Mouse (Mus musculus) hematopoietic stem cell, adult 5-6 weeks (primary cell): ENCODE data around the gene Matn1. TPM values are rescaled to one million over a fixed set of nuclear protein-coding genes. Genes with fewer than 3 reads are reported as not detected.

Source experiments
- ATAC-seq, 2 experiments: fragments of 125-278 bp in 1 of 2; replicated peaks in 1 of 2; 2 replicates each; pipeline ENCODE4 v1.8.0; 2016 to 2017; ENCODE audit warnings: inconsistent platforms in 2 of 2, mild to moderate bottlenecking in 2 of 2, moderate number of reproducible peaks in 2 of 2, low read depth in 1 of 2, moderate TSS enrichment in 1 of 2; ENCODE audit not compliant: low FRiP score in 2 of 2, poor library complexity in 2 of 2, severe bottlenecking in 2 of 2, insufficient read depth in 1 of 2, low TSS enrichment in 1 of 2
- total RNA-seq: library from RNA; stranded (forward); fragments of 172-1452, 232-1000 nt; gene quantifications from 2 replicates; pipeline ENCODE4 v1.2.3, GENCODE M21; 2017

Gene Matn1
- total RNA-seq, 1 experiment from 2014 or later: not detected

DNA sequence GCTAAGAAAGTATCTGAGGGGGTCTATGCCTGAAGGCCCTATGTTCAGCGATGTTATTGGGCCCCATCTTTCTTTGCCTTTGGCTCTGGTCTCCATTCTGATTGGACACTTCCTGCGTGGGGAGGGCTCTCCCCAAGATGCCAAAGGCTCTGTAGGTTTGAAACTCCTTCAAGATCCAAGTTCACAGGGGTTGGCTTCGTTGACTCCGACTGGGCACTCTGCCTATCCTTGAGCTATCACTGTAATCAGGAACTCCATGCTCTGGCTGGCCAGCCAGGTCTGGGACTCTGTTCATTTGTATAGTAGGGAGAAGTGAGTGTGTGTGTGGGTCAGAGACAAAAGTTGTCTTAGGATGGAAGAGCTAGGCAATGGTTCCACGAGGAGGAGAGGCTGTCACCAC, 14.6 kb downstream of the Matn1 start:
- no peak for ATAC-seq

GRCm38 (mm10) chr4:130959678-130960077, 15.5 kb downstream of the Matn1 start:
- no peak for ATAC-seq

- peak; percentile 67 to 70 for ATAC-seq
These were observed 16.0 kb downstream of the Matn1 start for GRCm38 (mm10) chr4:130960118-130960734.

DNA sequence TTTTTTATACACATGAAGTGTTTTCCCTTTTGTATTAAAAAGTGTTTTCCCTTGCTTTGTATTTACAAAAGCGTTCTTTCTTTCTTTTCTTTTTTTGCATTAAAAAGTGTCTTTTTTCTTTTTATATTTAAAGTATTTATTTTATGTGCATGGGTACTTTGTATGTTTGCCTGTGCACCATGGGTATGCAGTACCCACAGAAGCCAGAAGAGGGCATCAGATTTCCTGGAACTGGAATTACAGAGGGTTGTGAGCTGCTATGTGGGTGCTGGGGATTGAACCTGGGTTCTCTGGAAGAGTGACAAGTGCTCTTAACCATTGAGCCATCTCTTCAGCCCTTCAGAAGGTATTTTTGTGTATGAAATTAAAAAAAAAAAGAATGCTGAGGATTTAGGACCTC, 27.1 kb downstream of the Matn1 start:
- ATAC-seq: no peak

DNA sequence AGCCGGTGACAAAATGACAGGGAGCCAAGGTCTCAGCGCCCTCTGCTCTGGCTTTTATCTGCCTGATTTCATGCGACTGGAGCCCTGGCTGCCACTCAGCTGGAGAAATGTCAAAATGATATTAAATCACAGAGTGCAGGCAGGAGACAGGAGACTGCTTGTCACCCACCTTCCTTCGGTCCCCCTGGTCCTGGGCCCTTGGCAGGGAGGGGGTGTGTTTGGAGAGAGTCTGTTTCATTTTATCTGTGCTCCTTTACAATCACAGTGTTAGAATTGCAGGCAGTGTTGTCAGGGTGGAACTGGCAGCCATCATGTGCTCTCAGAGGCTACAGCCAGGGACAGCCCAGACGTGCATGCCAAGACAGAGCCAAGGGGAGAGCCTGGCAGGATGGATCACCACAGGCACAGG, 28.2 kb downstream of the Matn1 start:
- ATAC-seq: no peak

- no peak for ATAC-seq
These were observed 29.4 kb downstream of the Matn1 start for GRCm38 (mm10) chr4:130973332-130974263.

GRCm38 (mm10) chr4:130978981-130979380, 34.8 kb downstream of the Matn1 start:
- ATAC-seq: no peak

DNA sequence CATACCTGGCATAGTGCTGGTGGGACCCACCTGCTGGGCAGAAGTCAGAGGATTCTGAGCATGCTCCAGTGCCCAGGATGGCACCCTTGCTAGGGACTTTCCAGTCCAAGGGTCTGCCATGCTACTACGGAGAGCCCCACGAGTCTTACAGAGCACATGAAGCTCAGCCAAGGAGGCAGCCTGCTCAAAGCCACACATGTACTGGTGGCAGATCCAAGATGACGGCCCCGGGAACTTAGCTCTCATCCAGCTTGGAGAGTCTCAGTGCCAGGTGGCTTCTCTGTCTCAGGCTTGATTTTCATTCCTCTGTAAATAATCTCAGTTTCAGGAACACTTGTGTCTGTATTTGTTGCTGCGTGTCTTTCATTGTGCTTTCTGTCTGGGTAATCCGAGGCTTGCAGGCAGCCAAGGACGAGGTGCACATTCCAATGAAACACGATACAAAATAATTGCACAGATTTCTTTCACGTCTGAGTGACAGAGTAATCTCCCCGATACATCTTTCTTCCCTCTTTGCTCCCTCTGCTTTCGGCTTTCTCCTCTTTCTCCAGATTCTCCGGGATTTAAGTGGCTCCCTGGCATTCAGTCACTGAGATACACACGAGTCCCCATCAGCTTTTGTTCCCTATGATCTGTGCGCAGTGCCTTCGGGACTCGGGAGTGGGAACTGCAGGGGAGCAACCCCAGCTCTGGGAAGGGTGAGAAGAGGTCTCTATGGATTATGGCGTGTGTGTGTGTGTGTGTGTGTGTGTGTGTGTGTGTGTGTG, 40.4 kb downstream of the Matn1 start:
- no peak for ATAC-seq

DNA sequence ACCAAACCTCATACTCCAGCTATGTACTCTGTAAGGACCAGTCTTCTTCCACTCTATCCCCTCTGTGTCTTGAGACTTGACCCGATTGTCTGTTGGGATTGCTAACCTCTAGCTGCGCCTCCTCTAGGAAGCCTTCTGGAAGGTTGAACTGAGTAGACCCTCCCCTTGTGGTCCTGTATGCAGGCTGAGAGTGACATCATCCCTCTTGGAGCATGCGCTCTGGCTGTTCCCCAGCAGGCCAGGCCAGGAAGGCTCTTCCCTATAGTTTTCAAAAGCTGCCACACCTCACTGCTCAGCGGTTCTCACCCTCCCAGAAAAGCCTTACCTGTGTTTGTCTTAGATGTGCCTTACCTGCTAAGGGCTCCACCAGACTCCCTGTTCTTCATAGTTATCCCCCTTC, 42.9 kb downstream of the Matn1 start:
- ATAC-seq: no peak

GRCm38 (mm10) chr4:130988219-130988839, 44.1 kb downstream of the Matn1 start:
- 0 out of 4 replicates have a peak, but pooled peaks of 1 of the 2 experiments have one; percentile 53 for ATAC-seq

- ATAC-seq: no peak
These were observed 45.0 kb downstream of the Matn1 start for GRCm38 (mm10) chr4:130989146-130989545.

- ATAC-seq: no peak
These were observed 46.8 kb downstream of the Matn1 start for GRCm38 (mm10) chr4:130990966-130991365.

DNA sequence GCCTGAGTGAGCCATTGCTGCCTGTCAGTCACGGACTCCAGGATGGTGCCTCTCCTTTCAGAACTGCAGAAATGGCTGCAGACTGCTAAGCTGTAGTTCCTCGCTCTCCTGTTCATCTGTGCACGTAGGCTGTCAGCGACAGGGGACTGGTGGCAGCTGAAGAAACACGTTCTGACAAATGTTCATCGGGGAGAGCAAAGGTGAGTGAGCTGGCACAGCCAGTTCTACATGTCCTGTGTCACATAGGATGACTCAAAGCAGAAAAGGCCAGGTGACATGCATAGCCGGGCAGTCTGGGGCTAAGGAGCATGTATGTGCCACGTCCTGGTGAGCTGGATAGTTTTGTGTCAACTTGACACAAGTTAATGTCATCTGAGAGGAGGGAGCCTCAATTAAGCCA, 50.4 kb downstream of the Matn1 start:
- ATAC-seq: no peak

- no peak for ATAC-seq
These were observed 55.8 kb downstream of the Matn1 start for GRCm38 (mm10) chr4:130999744-131000527.

DNA sequence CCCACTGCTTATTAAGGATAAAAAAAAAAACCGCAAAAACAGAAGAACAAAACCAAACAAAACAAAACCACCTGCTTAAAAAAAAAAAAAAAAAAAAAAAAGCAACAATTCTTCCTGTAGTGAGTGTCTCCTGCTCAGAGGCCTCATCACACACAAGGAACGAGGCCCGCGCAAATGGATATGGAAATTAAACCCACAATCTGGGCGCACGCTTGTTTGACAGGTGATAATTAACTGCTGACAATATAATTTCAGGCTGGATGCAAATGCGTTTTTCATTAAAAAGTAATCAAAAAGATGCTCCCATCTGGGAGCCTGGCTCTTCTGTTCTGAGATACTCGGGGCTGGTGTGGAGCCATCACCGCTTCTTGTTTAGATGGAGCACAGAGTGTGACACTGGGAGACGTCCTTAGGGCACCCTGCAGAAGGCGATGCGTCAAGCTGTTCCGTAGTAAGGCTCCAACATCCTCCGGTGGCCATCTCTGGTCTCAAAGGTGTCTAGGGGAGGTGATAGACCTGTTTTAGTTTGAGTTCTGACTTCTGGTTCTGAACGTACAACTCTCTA, 56.5 kb downstream of the Matn1 start:
- ATAC-seq: no peak
